ENCODE assay signal across 10 mouse cellular contexts in the genomic region with DNA sequence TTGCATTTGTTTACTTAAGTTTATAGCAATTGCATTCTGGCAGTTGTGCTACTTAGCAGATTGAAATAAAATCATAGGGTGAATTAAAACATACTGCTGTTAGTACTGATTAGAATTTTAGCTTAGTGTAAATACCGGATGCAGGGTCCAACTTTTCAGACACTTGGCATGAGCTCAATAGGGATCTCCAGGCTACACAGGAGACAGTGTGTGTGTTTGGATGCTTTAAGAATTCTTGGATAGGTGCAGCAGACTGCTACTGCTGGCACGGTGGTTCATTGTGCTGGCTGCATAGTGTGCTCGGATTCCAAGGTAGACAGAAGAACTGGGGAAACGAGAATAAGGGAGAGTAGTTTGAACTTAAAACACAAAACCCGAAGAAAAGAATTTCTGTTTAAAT.
A peak's percentile ranks its signal among the peaks of the same experiment; 100 is the strongest.
DNase-seq lines count a peak whose midpoint lies in the region; ATAC-seq and TF ChIP-seq lines count a peak whose summit lies in the region.
"Had no signal": no experiment of that assay in that cellular context is flagged by ENCODE, and none has a peak within 500 bp of the region (broad histone marks: within the 10 kb centered on the region; RNA-seq: fewer than 3 reads in every experiment).

No protein-coding gene starts in this region.

- peaks cover 52% of the 10 kb centered on the region for H3K4me1 ChIP-seq in hindbrain, embryonic 15.5 days (replicated peaks)
- peaks cover 13% of the 10 kb centered on the region for H3K4me1 ChIP-seq in hindbrain, embryonic 10.5 days (replicated peaks)
- peaks cover 19% of the 10 kb centered on the region; the same call in 1 of the 2 replicates for H3K4me1 ChIP-seq in midbrain, embryonic 14.5 days (ENCODE audit: control insufficient read depth, insufficient read depth, low read length)
- no peaks in the 10 kb centered on the region for H3K4me1 ChIP-seq in midbrain, embryonic 11.5 days (ENCODE audit: control insufficient read depth, insufficient read depth, low read length)
- peaks cover 28% of the 10 kb centered on the region for H3K4me1 ChIP-seq in hindbrain, postnatal 0 days (ENCODE audit: insufficient read depth, low read length)

- H3K27ac ChIP-seq in hindbrain, embryonic 15.5 days (replicated peaks), result peak overlapping the region; percentile 60
- H3K27ac ChIP-seq in hindbrain, embryonic 10.5 days, result no peak overlapping the region
- no peak overlapping the region for H3K27ac ChIP-seq in midbrain, embryonic 14.5 days (replicated peaks; ENCODE audit: low read depth, low read length)
- no peak overlapping the region for H3K27ac ChIP-seq in midbrain, embryonic 11.5 days (ENCODE audit: low read depth, low read length)
- peak overlapping the region; percentile 52; the same call in 1 of the 2 replicates for H3K27ac ChIP-seq in hindbrain, postnatal 0 days
- H3K27ac ChIP-seq: liver, embryonic 14.5 days had no signal

- no peak overlapping the region for H3K9ac ChIP-seq in hindbrain, embryonic 15.5 days
- H3K9ac ChIP-seq in midbrain, embryonic 14.5 days (replicated peaks; ENCODE audit: low read length), result no peak overlapping the region
- H3K9ac ChIP-seq in midbrain, embryonic 11.5 days (ENCODE audit: low read length), result no peak overlapping the region
- no peak overlapping the region for H3K9ac ChIP-seq in hindbrain, postnatal 0 days (replicated peaks; ENCODE audit: low read length)
- H3K9ac ChIP-seq: liver, embryonic 14.5 days had no signal

- no peak overlapping the region for H3K4me3 ChIP-seq in hindbrain, embryonic 15.5 days
- no peak overlapping the region for H3K4me3 ChIP-seq in hindbrain, embryonic 10.5 days
- no peak overlapping the region for H3K4me3 ChIP-seq in midbrain, embryonic 14.5 days (replicated peaks; ENCODE audit: low read depth, low read length)
- no peak overlapping the region for H3K4me3 ChIP-seq in midbrain, embryonic 11.5 days (ENCODE audit: low read depth, low read length)
- H3K4me3 ChIP-seq in hindbrain, postnatal 0 days (ENCODE audit: low read length), result no peak overlapping the region

- H3K27me3 ChIP-seq in hindbrain, embryonic 15.5 days, result no peaks in the 10 kb centered on the region
- H3K27me3 ChIP-seq in hindbrain, embryonic 10.5 days (ENCODE audit: insufficient read depth, poor library complexity, severe bottlenecking), result no peaks in the 10 kb centered on the region
- no peaks in the 10 kb centered on the region for H3K27me3 ChIP-seq in midbrain, embryonic 14.5 days (ENCODE audit: control insufficient read depth, insufficient read depth, low read length)
- H3K27me3 ChIP-seq in midbrain, embryonic 11.5 days (ENCODE audit: control insufficient read depth, insufficient read depth, low read length), result no peaks in the 10 kb centered on the region
- H3K27me3 ChIP-seq in hindbrain, postnatal 0 days (ENCODE audit: insufficient read depth, low read length), result no peaks in the 10 kb centered on the region

- 50% methylated on average over 5 of the region's 5 CpGs for WGBS in hindbrain, embryonic 15.5 days
- WGBS in hindbrain, embryonic 10.5 days, result 85% methylated on average over 5 of the region's 5 CpGs
- 56% methylated on average over 5 of the region's 5 CpGs for WGBS in midbrain, embryonic 14.5 days
- 76% methylated on average over 5 of the region's 5 CpGs for WGBS in midbrain, embryonic 11.5 days
- WGBS in hindbrain, postnatal 0 days, result 38% methylated on average over 5 of the region's 5 CpGs

- no peaks in the 10 kb centered on the region for H3K9me3 ChIP-seq in hindbrain, embryonic 15.5 days
- no peaks in the 10 kb centered on the region for H3K9me3 ChIP-seq in hindbrain, embryonic 10.5 days
- H3K9me3 ChIP-seq in midbrain, embryonic 14.5 days (ENCODE audit: control insufficient read depth, low read length), result no peaks in the 10 kb centered on the region
- no peaks in the 10 kb centered on the region for H3K9me3 ChIP-seq in midbrain, embryonic 11.5 days (ENCODE audit: control insufficient read depth, low read length)
- no peaks in the 10 kb centered on the region for H3K9me3 ChIP-seq in hindbrain, postnatal 0 days (ENCODE audit: low read length)

- no peak for TF ChIP-seq CTCF in hindbrain, postnatal 0 days (IDR thresholded peaks at IDR 0.05; ENCODE audit: low read depth)

- ATAC-seq in hindbrain, embryonic 15.5 days (ENCODE audit: low FRiP score, low read depth), result no peak
- ATAC-seq in midbrain, embryonic 14.5 days (ENCODE audit: low FRiP score, low TSS enrichment), result no peak
- ATAC-seq in midbrain, embryonic 11.5 days (ENCODE audit: low FRiP score), result no peak
- no peak for ATAC-seq in hindbrain, postnatal 0 days

- no peak for DNase-seq in hindbrain, embryonic 10.5 days (ENCODE audit: low spot score)
- peak; percentile 41 for DNase-seq in midbrain, embryonic 14.5 days
- DNase-seq in midbrain, embryonic 11.5 days (ENCODE audit: low spot score, missing footprints), result no peak
- peak; percentile 40 for DNase-seq in hindbrain, postnatal 0 days (ENCODE audit: low spot score)
- no peak for DNase-seq in left cerebral cortex, adult 8-10 months (ENCODE audit: low spot score in 2 of 2)
- DNase-seq in layer of hippocampus, adult 9-11 months, result no peak
- DNase-seq: embryo, embryonic 11 days had no signal

- H3K4me2 ChIP-seq in hindbrain, embryonic 15.5 days, result 0 out of 2 replicates have a peak overlapping the region, but pooled peaks have one; percentile 14
- no peak overlapping the region for H3K4me2 ChIP-seq in midbrain, embryonic 14.5 days (ENCODE audit: low read length)
- H3K4me2 ChIP-seq in midbrain, embryonic 11.5 days, result no peak overlapping the region
- H3K4me2 ChIP-seq in hindbrain, postnatal 0 days (ENCODE audit: low read depth, low read length), result peak overlapping the region; percentile 30

- H3K36me3 ChIP-seq in hindbrain, embryonic 15.5 days, result no peaks in the 10 kb centered on the region
- no peaks in the 10 kb centered on the region for H3K36me3 ChIP-seq in hindbrain, embryonic 10.5 days
- no peaks in the 10 kb centered on the region for H3K36me3 ChIP-seq in midbrain, embryonic 14.5 days (ENCODE audit: control insufficient read depth, insufficient read depth, low read length)
- no peaks in the 10 kb centered on the region for H3K36me3 ChIP-seq in midbrain, embryonic 11.5 days (ENCODE audit: control insufficient read depth, insufficient read depth, low read length)
- H3K36me3 ChIP-seq in hindbrain, postnatal 0 days (ENCODE audit: insufficient read depth, low read length), result no peaks in the 10 kb centered on the region
- H3K36me3 ChIP-seq: G1E had no signal

Comparison
In these comparisons a context has a peak if more than half of its experiments do, and no peak if none do; other contexts are left out.
1. H3K27ac ChIP-seq: peak in hindbrain, embryonic 15.5 days (single experiment) and hindbrain, postnatal 0 days (single experiment); none in hindbrain, embryonic 10.5 days (single experiment), midbrain, embryonic 14.5 days (single experiment) and midbrain, embryonic 11.5 days (single experiment).
2. DNase-seq: peak in midbrain, embryonic 14.5 days (single experiment) and hindbrain, postnatal 0 days (single experiment); none in hindbrain, embryonic 10.5 days (single experiment), midbrain, embryonic 11.5 days (single experiment), left cerebral cortex, adult 8-10 months (0 of 2) and layer of hippocampus, adult 9-11 months (single experiment).
3. H3K4me2 ChIP-seq: peak in hindbrain, embryonic 15.5 days (single experiment) and hindbrain, postnatal 0 days (single experiment); none in midbrain, embryonic 14.5 days (single experiment) and midbrain, embryonic 11.5 days (single experiment).